Mouse (Mus musculus) intestine, postnatal 0 days (tissue): ENCODE results near the gene Acer3. TPM values are rescaled to one million over a fixed set of nuclear protein-coding genes. Genes with fewer than 3 reads are reported as not detected.

Source experiments
- ATAC-seq: fragments of 200-750 bp; cut with Nextera tagmentation; 2 replicates; pipeline ENCODE4 v1.8.0; 2017; ENCODE audit warnings: mild to moderate bottlenecking, moderate TSS enrichment, moderate library complexity
- H3K27ac ChIP-seq: fragments of 300-500 bp; sonication (generic); 2 replicates; pipeline ENCODE4 v1.5.1; 2014; ENCODE audit warnings: mild to moderate bottlenecking, low read depth, low read length, moderate library complexity
- H3K27me3 ChIP-seq: fragments of 300-500 bp; sonication (generic); replicated peaks from 2 replicates; pipeline ENCODE4 v1.6.1; 2014; ENCODE audit warnings: low read length, mixed read lengths; ENCODE audit not compliant: control insufficient read depth, insufficient read depth
- H3K36me3 ChIP-seq: fragments of 300-500 bp; sonication (generic); 2 replicates; pipeline ENCODE4 v1.6.1; 2014; ENCODE audit warnings: mild to moderate bottlenecking, moderate library complexity; ENCODE audit not compliant: control insufficient read depth, insufficient read depth
- H3K4me1 ChIP-seq: fragments of 300-500 bp; sonication (generic); replicated peaks from 2 replicates; pipeline ENCODE4 v1.6.1; 2014; ENCODE audit warnings: antibody characterized with exemption, low read length, mixed read lengths; ENCODE audit not compliant: control insufficient read depth, insufficient read depth
- H3K4me2 ChIP-seq: fragments of 300-500 bp; sonication (generic); replicated peaks from 2 replicates; pipeline ENCODE4 v1.6.1; 2014; ENCODE audit warnings: low read depth, mild to moderate bottlenecking, moderate library complexity
- H3K4me3 ChIP-seq: fragments of 300-500 bp; sonication (generic); 2 replicates; pipeline ENCODE4 v1.5.1; 2014; ENCODE audit warnings: low read depth, low read length
- H3K9ac ChIP-seq: fragments of 300-500 bp; sonication (generic); 2 replicates; pipeline ENCODE4 v1.6.1; 2014; ENCODE audit warnings: mild to moderate bottlenecking, low read depth, low read length
- H3K9me3 ChIP-seq: fragments of 300-500 bp; sonication (generic); 2 replicates; pipeline ENCODE4 v1.6.1; 2016; ENCODE audit warnings: mixed run types; ENCODE audit not compliant: control insufficient read depth
- CTCF ChIP-seq: sonication (generic); IDR thresholded peaks from 2 replicates; pipeline ENCODE4 v1.5.1; 2016; ENCODE audit warnings: low read depth, mild to moderate bottlenecking, control low read depth, antibody characterized with exemption, moderate library complexity
- WGBS: fragments of 180-500 bp; shearing (Covaris S2); extraction: QIAGEN DNeasy Blood & Tissue Kit; methylation state at CpG from one replicate; pipeline ENCODE4 v1.1.7; 2014; 5-methylcytosine and 5-hydroxymethylcytosine counted together
- polyA plus RNA-seq: library from polyadenylated mRNA; unstranded; fragments of >200 nt; fragmentation: Nextera tagmentation; extraction: Ambion mirVana; gene quantifications from 2 replicates; pipeline ENCODE4 v1.2.1, GENCODE M21; 2015

The Acer3 gene
- polyA plus RNA-seq, 1 experiment from 2014 or later: 9.7 TPM

GRCm38 (mm10) chr7:98201493-98202028 is 119.4 kb downstream of the Acer3 start:
- Histone ChIP-seq H3K4me3 (no peak overlapping the region), H3K27ac (no peak overlapping the region), H3K27me3 (no peaks in the 10 kb centered on the region), H3K4me2 (no peak overlapping the region), H3K4me1 (no peaks in the 10 kb centered on the region), H3K36me3 (no peaks in the 10 kb centered on the region), H3K9me3 (no peaks in the 10 kb centered on the region), H3K9ac (no peak overlapping the region)
- WGBS: 45% methylated on average over 5 of the region's 5 CpGs
- TF ChIP-seq CTCF: no peak
- peak; percentile 60 for ATAC-seq

- 87% methylated on average over 3 of the region's 3 CpGs for WGBS
- Histone ChIP-seq H3K27ac (no peak overlapping the region), H3K4me2 (no peak overlapping the region), H3K4me1 (no peaks in the 10 kb centered on the region), H3K27me3 (no peaks in the 10 kb centered on the region), H3K9me3 (no peaks in the 10 kb centered on the region), H3K4me3 (no peak overlapping the region), H3K36me3 (no peaks in the 10 kb centered on the region), H3K9ac (no peak overlapping the region)
- no peak for TF ChIP-seq CTCF
- no peak for ATAC-seq
These were observed 120.6 kb downstream of the Acer3 start for GRCm38 (mm10) chr7:98200396-98200795.

GRCm38 (mm10) chr7:98199381-98199780 is 121.6 kb downstream of the Acer3 start, which contains the start of gene B3gnt6:
B3gnt6 (minus strand) TSS chr7:98199481.
- no peaks in the 10 kb centered on the region for H3K9me3 ChIP-seq
- TF ChIP-seq CTCF: no peak
- H3K4me3 ChIP-seq: no peak within 1 kb of the TSS
- H3K4me1 ChIP-seq: peaks cover 3% of the 10 kb centered on the region
- no peak within 1 kb of the TSS for H3K27ac ChIP-seq
- H3K27me3 ChIP-seq: peaks cover 3% of the 10 kb centered on the region; the same call in 1 of the 2 replicates
- H3K9ac ChIP-seq: no peak within 1 kb of the TSS
- WGBS: 91% methylated on average over 4 of the region's 4 CpGs
- no peaks in the 10 kb centered on the region for H3K36me3 ChIP-seq
- no peak within 1 kb of the TSS for H3K4me2 ChIP-seq
- ATAC-seq: no peak

GRCm38 (mm10) chr7:98195151-98195801 is 125.7 kb downstream of the Acer3 start:
- no peak overlapping the region for H3K4me2 ChIP-seq
- no peak overlapping the region for H3K4me3 ChIP-seq
- peaks cover 24% of the 10 kb centered on the region; the same call in 1 of the 2 replicates for H3K27me3 ChIP-seq
- peak; percentile 75 for ATAC-seq
- no peaks in the 10 kb centered on the region for H3K36me3 ChIP-seq
- 19% methylated on average over 10 of the region's 10 CpGs for WGBS
- H3K9me3 ChIP-seq: no peaks in the 10 kb centered on the region
- no peak for TF ChIP-seq CTCF
- H3K27ac ChIP-seq: no peak overlapping the region
- H3K4me1 ChIP-seq: peaks cover 14% of the 10 kb centered on the region
- H3K9ac ChIP-seq: no peak overlapping the region

GRCm38 (mm10) chr7:98194026-98194792 is 126.8 kb downstream of the Acer3 start:
- Histone ChIP-seq H3K4me3 (peak overlapping the region; percentile 29), H3K36me3 (no peaks in the 10 kb centered on the region), H3K9ac (no peak overlapping the region; the same call in 1 of the 2 replicates), H3K4me1 (peaks cover 14% of the 10 kb centered on the region), H3K27ac (no peak overlapping the region), H3K4me2 (peak overlapping the region; percentile 65), H3K9me3 (no peaks in the 10 kb centered on the region), H3K27me3 (peaks cover 24% of the 10 kb centered on the region; the same call in 1 of the 2 replicates)
- peak; percentile 19 for ATAC-seq
- TF ChIP-seq CTCF: no peak
- 1% methylated on average over 61 of the region's 61 CpGs for WGBS

GRCm38 (mm10) chr7:98193515-98194025 is 127.4 kb downstream of the Acer3 start:
- Histone ChIP-seq H3K27me3 (peaks cover 24% of the 10 kb centered on the region; the same call in 1 of the 2 replicates), H3K4me2 (peak overlapping the region; percentile 65), H3K27ac (no peak overlapping the region), H3K36me3 (no peaks in the 10 kb centered on the region), H3K9ac (no peak overlapping the region; the same call in 1 of the 2 replicates), H3K4me1 (peaks cover 14% of the 10 kb centered on the region), H3K4me3 (peak overlapping the region; percentile 29), H3K9me3 (no peaks in the 10 kb centered on the region)
- 3% methylated on average over 36 of the region's 36 CpGs for WGBS
- peak; percentile 73 for TF ChIP-seq CTCF
- ATAC-seq: peak; percentile 22
